Mouse (Mus musculus) naive thymus-derived CD4-positive, alpha-beta T cell, adult 2 months (primary cell): ENCODE results near the gene Hes1.

Experiments
- DNase-seq: peaks from one replicate; pipeline ENCODE4 v3.0.0-alpha.2; 2011; ENCODE audit warnings: low read depth

Hes1 gene

DNA sequence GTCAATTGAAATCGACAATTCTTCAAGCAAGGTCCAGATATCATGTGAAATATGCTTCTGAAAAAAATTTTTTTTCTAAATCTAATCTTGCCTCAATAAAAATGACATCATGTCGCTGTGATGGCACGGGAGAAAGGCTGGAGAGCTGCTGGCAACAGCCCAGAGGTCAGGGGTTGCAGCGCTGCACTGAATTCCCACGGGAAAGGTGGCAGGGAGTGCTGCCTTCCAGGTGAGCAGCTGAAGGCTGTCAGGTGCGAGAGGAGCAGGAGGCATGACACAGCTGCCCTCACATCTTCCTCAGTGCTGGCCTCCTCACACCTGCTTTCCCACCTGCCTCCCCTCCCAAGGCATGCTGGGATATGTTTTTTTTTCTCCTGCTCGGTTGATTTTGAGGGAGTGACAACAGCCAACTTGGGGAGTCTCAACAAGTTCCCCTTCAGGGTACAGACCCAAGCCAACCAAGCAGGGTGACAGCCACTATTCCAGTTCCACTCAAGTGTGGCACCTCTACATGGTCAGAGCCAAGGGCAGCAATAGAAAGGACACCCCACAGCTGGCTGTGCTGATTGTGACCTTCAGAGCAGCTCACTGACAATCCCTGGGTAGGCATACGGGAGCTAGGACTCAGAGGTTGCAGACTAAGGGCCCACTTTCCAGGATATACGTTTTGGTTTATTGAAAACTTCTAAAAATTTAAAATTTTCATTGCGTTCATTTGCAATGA lies 13.3 kb upstream of the Hes1 start:
- DNase-seq, result no peak

DNA sequence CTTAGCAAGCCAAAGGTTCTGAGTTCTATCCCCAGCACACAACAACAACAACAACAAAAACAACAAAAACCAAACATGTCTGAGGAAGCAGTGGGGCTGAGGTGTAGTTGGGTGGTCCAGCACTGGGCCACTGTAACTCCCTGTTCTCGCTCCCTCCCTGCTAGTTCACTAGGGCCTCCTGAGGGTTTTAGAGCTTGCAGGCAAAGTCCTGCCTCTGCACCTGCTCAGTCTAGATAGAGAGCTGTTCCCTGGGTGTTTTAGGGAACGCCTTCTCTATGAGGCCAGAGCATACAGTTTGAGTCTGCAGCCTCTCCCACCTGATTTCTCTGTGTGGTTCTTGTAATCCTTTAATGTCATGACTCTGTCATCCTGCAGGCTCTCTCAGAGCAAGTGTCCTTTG lies 11.9 kb upstream of the Hes1 start:
- no peak for DNase-seq

DNA sequence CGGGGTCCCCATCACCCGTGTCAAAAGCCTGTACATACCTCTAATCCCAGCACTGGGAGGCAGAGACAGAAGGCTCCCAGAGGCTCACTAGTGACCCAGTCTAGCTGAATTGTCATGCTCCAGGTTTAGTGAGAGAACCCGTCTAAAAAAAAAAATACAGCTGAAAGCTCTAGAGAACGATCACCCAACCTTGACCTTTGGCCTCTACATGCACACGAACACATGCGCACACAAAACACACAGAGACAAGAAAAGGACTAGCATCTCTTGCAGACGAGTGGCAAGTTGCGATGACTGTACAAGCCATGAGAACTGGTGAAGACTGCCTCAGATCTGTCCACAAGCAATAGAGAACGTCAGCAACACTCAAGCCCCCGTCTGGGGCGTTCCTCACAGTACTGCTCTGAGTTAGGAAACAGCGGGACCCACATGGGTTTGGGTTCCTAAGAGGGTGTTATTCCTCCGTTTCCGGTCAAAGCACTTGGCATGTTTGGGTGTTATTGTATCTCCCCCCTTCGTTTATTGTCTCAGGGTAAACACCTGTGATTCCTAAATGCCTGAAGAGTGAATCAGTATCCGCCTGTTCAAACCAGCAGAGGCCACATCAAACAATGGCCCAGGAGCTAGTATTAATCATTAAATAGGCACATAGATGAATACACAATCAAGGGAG lies 11.2 kb upstream of the Hes1 start:
- DNase-seq, result no peak

DNA sequence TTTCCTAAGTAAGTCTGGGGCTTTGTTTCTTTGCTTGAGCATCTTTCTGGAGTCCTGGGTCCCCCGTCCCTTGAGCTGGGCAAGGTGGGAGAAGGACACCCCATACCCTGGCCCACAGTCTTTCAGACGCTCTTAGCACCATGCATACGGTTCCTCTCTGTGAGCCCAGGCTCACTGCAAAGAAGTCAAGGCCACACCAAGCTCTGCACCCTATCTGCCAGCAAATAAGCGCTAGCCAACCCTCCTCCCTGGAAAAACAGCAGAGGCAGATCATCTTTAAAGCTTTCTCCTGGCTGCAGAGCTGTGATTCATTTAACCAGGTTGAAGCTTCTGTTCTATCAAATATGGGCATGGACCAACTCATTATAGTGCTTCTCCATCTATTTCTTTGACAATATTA lies 9.6 kb upstream of the Hes1 start:
- no peak for DNase-seq

DNA sequence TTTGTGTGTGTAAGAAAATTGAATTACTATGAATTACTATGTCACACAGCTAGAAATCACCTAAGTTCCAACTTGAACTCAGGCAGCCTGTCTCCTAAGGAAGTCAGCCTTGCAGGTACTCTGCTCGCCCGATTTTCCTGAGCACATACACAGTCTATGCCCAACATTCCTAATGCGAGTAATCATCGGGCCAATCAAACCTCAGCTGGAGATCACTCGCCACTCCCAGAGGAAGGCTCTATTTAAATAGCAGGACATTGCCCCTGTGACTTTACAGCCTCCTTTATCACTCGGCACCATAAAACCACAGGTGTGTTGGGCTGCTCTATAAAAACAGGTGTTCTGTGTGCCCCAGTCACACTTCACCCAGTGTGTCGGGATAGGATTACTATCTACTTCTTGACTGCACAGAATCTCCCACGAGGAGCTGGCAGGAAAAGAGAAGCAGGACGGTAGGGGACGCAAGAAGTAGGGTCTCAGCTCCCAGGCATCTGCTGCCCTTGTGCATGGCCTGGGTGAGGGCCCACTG lies 8.8 kb upstream of the Hes1 start:
- no peak for DNase-seq

DNA sequence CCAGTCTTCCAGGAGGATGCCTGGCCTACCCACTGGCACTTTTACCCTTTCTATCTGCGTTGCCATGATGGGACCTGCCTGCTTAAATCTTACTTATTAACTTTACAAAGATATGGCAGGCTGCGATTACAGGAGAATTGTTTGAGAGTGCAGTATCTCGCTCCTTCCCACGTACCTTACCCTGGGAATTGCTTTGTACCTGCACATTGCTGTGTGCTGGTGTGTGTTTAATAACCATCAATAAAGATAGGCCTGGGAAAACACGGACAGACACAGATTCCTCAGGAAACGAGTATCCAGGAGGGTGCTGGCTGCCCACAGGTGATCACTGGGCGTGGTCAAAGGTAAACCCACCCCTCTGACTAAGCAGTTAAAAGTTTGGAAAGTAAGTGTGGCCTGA lies 8.3 kb upstream of the Hes1 start:
- no peak for DNase-seq

DNA sequence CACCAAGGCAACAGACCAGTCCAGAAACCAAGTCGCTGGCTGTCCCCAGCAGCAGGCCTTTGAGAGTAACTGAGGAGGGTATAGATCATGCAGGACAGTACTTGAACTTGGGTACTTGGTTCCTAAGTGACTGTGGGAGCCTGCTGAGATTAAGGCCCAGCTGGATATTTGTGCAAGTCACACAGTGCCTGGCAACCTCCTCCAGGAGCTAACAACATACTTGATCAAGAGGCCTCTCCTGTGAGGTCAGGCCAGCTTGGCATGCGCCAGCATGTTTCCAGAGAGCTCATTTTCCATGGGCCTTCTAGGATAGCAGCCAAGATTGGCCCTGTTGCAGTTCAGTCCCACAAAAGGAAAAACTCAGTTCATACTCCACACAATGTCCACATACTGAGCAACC lies 7.3 kb upstream of the Hes1 start:
- DNase-seq, result no peak

DNA sequence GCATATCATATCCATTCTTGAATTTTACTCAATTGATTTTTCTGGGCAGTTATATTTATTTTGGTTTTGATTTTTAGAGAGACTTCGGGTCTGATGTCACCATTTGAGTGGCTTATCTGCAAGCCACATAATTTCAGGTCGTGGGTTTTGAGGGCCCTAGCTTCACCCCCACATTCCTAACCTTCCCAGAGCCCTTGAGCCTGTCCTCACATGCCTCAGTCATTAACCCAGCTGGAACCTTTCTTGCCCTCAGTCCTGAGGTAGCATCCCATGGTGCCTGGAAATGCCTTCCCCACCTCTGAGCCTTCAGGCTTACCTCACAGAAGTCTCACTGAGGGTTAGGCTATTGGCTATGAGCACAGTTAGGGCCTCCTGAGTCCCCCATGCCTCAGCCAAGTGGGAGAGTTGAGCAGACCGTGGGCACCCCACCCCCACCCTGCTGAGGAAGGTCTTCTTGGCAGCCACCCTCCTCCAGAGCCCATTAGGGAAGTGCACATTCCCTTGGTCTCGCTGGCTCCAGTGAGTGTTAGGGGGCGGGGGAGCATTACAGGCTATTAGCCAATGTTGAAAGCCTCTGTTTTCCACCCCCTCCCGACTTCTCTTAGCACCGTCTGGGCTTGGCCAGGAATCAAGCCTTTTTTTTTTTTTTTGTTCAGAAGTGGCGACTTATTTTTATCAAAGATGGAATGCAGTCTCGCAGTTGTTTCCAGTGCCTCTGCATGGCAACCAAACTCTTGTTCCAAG lies 5.0 kb upstream of the Hes1 start:
- DNase-seq, result no peak

DNA sequence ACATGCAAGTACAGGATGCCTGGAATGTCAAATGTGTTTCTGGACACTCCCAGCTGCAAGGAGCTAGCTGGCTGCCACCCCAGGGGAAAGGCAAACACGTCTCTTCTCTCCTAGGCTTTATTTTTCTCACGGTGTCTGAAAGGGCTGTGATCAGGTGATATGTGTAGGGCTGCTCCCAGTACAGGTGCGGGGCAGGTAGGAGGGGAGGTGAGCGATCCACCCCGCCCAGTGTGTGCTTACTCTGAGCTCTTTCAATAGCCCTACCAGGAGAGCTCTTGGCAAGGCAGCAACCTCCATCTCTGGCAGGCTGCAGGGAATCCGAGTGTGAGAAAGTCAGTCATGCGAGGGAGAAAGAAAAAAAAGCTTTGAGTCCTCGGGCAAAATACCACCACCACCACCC lies 3.8 kb upstream of the Hes1 start:
- no peak for DNase-seq

DNA sequence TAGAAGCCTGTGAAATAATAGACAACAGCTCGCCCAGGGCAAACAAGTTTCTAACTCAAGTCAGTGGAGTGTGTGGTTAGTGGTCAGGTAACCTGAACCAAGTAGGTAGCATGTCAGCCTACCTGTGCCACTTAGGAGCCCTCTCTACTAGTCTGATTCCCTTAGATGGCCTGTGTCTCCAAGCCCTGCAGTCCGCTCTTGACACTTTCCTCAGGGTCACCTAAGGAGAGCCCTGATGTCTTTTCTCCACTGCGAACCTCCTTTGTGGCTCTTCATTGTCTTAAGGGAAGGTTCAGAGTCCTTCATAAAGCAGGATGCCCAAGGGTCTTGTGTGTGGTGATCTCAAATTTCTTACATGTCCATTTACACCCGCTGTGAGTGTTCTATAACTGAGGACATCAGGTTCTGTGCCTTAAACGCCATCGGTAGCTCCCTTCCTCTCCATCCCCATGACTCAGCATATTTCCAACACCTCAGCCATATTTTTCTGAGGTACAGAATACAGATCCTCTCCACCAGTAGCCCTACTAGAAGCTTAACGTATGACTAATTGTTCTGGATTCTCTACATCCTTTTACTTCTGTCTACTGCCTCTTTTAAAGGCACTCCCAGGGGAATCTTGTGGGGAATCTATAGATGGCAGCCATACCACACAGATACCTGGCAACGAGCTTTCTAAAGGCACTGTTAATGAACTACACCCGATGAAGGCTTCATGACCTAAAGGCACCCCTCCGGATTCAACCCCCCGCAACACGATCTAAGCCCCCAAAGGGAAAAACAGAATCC lies 1.7 kb upstream of the Hes1 start:
- DNase-seq, result peak; percentile 16

DNA sequence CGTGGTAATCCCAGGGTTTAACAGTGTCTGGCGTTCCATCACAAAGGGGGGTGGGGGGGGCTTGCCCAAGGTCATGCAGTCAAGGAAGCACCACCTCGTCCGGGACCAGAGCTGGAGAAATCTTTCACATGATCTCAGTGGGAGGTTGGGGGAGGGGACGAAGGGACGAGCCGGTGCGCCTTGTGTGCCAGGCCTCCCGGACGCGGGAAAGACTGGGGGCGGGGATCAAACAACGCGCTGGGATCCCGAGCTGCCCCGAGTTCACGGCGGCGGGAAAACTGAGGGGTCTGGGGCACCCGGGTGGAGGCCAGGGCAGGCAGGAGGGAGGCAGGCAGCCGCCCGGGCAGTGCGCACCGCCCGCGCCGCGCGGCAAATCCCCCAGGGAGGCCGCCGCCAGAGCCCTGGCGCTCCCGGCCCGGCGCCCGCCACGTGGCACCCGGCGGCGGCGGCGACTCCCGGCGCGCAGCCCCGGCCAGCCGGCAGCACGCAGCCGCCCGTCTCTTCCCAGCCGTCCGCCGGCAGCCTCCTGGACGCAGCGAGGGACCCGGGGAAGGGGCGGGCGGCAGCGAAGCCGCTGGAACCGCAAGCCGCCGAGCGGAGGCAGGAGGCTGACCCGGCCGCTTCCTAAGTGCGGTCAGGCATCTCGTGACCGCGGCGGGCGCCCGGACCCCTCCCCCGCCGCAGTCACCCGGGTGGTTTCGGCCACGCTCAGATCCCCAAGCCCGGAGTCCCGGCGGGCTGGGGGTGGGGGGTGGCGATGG lies 883 bp upstream of the Hes1 start:
- DNase-seq, result peak; percentile 24

DNA sequence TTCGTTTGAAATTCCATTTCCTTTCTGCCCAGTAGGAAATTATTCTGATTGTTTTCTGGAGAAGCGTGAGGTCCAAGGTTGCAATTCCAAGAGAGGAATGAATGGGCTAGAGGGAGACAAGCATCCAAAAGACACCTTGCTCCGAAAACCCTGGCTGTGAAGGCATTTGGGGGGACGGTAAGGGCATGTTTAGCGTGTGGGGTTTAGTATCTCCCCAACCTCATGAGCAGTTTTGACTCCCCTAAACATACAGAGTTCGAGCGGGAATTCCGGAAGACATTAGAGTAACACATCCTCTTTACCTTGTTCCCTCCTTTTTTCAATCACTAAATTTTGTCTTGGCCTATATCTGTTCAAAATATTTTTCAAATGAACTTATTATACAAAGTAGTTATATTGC lies 429 bp downstream of the Hes1 start:
- no peak for DNase-seq

DNA sequence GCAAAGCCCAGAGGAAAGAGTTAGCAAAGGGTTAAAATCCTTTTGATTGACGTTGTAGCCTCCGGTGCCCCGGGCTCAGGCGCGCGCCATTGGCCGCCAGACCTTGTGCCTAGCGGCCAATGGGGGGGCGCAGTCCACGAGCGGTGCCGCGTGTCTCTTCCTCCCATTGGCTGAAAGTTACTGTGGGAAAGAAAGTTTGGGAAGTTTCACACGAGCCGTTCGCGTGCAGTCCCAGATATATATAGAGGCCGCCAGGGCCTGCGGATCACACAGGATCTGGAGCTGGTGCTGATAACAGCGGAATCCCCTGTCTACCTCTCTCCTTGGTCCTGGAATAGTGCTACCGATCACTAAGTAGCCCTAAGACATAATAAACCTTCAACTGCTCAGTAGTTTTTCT lies 893 bp downstream of the Hes1 start:
- peak; percentile 45 for DNase-seq

DNA sequence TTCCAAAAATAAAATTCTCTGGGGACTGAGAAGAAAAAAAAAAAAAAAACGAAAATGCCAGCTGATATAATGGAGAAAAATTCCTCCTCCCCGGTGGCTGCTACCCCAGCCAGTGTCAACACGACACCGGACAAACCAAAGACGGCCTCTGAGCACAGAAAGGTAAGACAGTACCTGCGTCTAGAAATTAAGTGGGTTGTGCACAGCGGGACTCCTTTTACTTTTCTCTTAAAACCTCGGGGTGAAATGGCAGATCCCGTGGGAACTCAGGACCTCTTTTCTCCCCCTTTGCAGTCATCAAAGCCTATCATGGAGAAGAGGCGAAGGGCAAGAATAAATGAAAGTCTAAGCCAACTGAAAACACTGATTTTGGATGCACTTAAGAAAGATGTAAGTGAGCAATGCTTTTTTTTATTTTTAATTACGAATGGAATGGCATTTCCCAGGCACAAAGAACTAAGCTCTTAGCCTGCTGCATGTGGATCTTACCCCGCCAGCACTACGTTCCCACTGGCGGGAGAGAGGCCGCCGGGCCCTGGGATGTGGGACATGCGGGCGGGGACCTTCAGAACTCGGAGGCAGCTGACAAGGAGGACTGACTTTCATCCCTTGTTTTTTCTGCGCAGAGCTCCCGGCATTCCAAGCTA lies 1.5 kb downstream of the Hes1 start:
- DNase-seq, result peak; percentile 26

DNA sequence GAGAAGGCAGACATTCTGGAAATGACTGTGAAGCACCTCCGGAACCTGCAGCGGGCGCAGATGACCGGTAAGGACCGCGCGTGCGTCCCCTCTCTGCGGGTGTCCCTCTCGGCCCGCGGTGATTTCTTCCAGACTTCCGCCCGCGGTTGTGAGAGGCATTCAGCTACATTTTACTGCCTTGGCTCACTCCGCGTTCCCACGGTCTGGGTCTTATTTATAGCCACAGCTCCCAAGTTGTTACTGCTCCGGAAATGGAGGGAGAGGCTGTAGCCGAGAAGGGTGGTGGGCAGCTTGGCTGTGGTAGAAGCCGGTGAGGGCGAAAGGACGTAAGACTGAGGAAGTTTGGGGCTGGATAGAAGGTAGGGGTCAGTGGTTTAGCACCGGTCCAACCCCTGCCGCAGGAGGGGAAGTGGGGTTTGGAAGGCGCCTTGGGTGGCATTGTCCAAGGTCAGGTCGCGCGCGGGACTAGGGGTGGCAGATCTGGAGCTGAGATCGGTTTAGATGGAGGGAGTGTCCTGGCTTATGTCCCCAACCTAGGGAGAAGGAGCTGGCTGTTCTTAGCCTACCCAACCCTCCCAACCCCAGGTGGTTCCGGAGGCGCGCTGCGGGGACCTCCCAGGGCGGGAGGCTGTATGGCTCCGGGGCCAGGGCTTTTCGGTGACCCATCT lies 2.1 kb downstream of the Hes1 start:
- peak; percentile 35 for DNase-seq

DNA sequence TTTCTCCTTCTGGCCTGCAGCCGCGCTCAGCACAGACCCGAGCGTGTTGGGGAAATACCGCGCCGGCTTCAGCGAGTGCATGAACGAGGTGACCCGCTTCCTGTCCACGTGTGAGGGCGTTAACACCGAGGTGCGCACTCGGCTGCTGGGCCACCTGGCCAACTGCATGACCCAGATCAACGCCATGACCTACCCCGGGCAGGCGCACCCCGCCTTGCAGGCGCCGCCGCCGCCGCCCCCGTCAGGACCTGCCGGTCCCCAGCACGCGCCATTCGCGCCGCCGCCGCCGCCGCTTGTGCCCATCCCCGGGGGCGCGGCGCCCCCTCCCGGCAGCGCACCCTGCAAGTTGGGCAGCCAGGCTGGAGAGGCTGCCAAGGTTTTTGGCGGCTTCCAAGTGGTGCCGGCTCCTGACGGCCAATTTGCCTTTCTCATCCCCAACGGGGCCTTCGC lies 2.7 kb downstream of the Hes1 start:
- peak; percentile 71 for DNase-seq

DNA sequence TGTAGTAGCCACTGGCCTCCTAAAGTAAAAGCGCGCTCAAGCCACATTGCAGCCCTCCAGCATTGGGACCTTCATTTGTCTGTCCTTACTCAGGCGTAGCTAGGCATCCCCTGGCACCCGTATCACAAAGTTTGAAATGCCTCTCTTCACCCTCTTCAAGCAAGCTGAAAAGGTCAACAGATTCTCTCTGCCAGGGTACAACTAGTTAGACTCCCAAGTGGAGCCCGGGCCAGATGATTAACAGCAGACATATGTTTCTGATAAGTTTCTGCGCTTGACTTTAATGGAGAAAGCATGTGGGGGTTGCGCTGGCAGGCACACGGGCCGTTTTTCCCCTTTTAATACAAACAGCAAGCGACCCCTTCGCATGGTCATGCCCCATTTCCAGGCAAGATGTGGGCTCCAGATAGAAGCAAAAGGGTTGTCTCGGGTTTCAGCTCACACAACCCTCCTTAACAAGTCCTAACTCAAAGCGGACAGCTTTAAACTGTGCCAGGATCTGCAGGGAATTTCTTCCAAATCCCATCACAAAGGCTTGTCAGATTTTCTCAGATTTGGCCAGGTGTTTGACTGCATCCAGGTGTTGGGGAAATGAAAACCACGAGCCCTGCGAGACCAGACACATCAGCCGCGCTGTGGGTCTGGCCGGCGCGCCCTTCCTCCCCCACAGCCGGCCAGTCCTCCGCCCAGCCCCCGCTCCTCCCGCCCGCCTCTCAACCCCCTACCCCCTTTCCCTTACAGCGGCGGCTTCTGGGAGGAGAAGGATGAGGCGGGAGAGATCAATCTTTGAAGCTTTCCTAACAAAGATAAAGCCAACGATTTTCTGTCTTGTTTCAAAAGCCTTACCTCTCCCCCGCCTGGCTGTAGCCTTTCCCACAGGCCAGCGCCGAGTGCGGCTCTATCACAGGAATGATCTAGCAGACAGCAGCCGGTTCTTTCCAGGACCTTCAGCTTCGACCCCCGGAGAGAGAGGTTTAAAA lies 4.1 kb downstream of the Hes1 start:
- DNase-seq, result peak; percentile 22

DNA sequence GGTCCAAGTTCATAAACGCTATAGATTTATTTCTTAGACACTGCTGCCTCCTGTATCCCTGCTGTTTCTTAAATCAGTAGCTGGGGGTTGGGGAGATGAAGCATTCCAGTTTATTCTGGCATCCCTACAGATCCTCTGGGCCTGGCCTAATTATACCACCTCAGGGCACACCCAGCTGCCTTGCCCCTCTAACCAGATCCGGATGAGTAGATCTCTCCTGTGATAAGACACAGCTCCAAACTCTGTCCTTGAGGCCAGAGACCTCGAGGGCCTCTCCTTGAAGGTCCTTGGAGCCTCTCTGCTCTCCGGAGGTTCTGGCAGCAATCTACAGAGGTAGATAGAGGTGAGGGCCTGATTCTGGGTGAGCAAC lies 5.4 kb downstream of the Hes1 start:
- peak; percentile 34 for DNase-seq
